Mouse (Mus musculus): Measurements from ENCODE around the gene 6030468B19Rik. TPM values are rescaled to one million over a fixed set of nuclear protein-coding genes. Genes with fewer than 3 reads are reported as not detected.

Gene 6030468B19Rik
- total and polyA plus RNA-seq, 3 experiments = 2.7 to 5.1 TPM; not detected in 1

DNA sequence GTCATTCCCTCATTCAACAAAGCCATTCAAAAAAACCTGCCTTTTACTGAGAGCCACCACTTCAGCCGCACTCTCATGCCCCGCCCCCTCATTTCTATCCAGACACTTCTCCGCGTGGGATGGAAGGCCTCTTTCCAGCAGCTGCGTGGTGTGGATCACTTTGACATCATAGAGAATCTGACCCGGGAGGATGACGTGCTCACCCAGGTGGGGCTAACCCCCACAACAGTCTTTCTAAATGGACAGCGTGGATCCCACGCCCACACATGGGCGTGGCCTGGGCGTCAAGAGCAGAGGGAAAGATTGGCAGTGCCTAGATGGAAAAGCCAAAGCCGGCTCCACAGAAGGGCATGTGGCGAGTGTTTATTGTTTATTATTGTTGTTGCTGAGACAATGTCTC is 38.8 kb downstream of the 6030468B19Rik start:
- H3K79me2 ChIP-seq (ENCODE audit: control insufficient read depth, insufficient read depth, low read length, poor library complexity) = no peaks in the 10 kb centered on the region
- no peaks in the 10 kb centered on the region for H3K27me3 ChIP-seq (ENCODE audit: control insufficient read depth in 1 of 2, insufficient read depth in 2 of 2, low read length in 2 of 2)
- TF ChIP-seq EP300 (IDR thresholded peaks at IDR 0.05; ENCODE audit: low read depth in 1 of 2, low read length in 2 of 2) (peak in 1 of 2 experiments; percentile 21; a peak in 1 of 4 replicates), RAD21 (IDR thresholded peaks at IDR 0.05; ENCODE audit: low read depth, low read length) (no peak)
- H3K9ac ChIP-seq (ENCODE audit: control insufficient read depth, low read depth, low read length, poor library complexity, severe bottlenecking) = no peak overlapping the region
- H3K36me3 ChIP-seq (ENCODE audit: control insufficient read depth in 1 of 2, insufficient read depth in 2 of 2, low read length in 2 of 2) = peaks cover 0 to 20% of the 10 kb centered on the region in 2 experiments; a peak in 2 of 4 replicates
- peak; percentile 68 for DNase-seq (ENCODE audit: low read depth, low spot score)
- no peak overlapping the region for H3K4me3 ChIP-seq (ENCODE audit: control insufficient read depth in 1 of 2, insufficient read depth in 1 of 2, low read depth in 2 of 2, low read length in 2 of 2)
- no peaks in the 10 kb centered on the region for H3K9me3 ChIP-seq (replicated peaks; ENCODE audit: insufficient read depth, low read length)
- peaks cover 28 to 31% of the 10 kb centered on the region in 2 experiments for H3K4me1 ChIP-seq (ENCODE audit: control insufficient read depth in 1 of 2, insufficient read depth in 2 of 2, low read length in 2 of 2)
- no peak overlapping the region for H3K27ac ChIP-seq (ENCODE audit: control insufficient read depth, low read depth, low read length)

GRCm38 (mm10) chr11:117838572-117838971 is 41.1 kb downstream of the 6030468B19Rik start:
- peak; percentile 93 for DNase-seq (ENCODE audit: low read depth, low spot score)
- Histone ChIP-seq H3K79me2 (ENCODE audit: control insufficient read depth, insufficient read depth, low read length, poor library complexity) (no peaks in the 10 kb centered on the region), H3K27ac (ENCODE audit: control insufficient read depth, low read depth, low read length) (peak overlapping the region; percentile 73), H3K27me3 (ENCODE audit: control insufficient read depth in 1 of 2, insufficient read depth in 2 of 2, low read length in 2 of 2) (no peaks in the 10 kb centered on the region), H3K36me3 (ENCODE audit: control insufficient read depth in 1 of 2, insufficient read depth in 2 of 2, low read length in 2 of 2) (peaks cover 0 to 17% of the 10 kb centered on the region in 2 experiments; a peak in 2 of 4 replicates), H3K9ac (ENCODE audit: control insufficient read depth, low read depth, low read length, poor library complexity, severe bottlenecking) (no peak overlapping the region; the same call in none of the 2 replicates), H3K4me3 (ENCODE audit: control insufficient read depth in 1 of 2, insufficient read depth in 1 of 2, low read depth in 2 of 2, low read length in 2 of 2) (peak overlapping the region in 1 of 2 experiments; percentile 13; a peak in 1 of 4 replicates), H3K9me3 (replicated peaks; ENCODE audit: insufficient read depth, low read length) (no peaks in the 10 kb centered on the region), H3K4me1 (ENCODE audit: control insufficient read depth in 1 of 2, insufficient read depth in 2 of 2, low read length in 2 of 2) (peaks cover 21 to 28% of the 10 kb centered on the region in 2 experiments)
- TF ChIP-seq POLR2A (IDR thresholded peaks at IDR 0.05; ENCODE audit: control insufficient read depth in 1 of 2, insufficient read depth in 1 of 2, low read depth in 1 of 2, low read length in 2 of 2, poor library complexity in 1 of 2) (0 out of 4 replicates have a peak, but pooled peaks of 1 of the 2 experiments have one; percentile 29), TCF12 (IDR thresholded peaks at IDR 0.05; ENCODE audit: low read depth, low read length) (peak; percentile 94), POLR2AphosphoS5 (IDR thresholded peaks at IDR 0.05; ENCODE audit: borderline replicate concordance, low read depth, low read length) (no peak), TBP (IDR thresholded peaks at IDR 0.05; ENCODE audit: low read depth, low read length) (0 out of 2 replicates have a peak, but pooled peaks have one; percentile 14), CTCF (IDR thresholded peaks at IDR 0.05 in 2 of 3, conservative IDR thresholded peaks at IDR 0.05 in 1 of 3; ENCODE audit: control insufficient read depth in 1 of 3, insufficient read depth in 1 of 3, low read depth in 2 of 3, low read length in 3 of 3, poor library complexity in 1 of 3, severe bottlenecking in 1 of 3) (no peak), MAFK (IDR thresholded peaks at IDR 0.05; ENCODE audit: borderline replicate concordance, low read depth, low read length) (no peak), TAL1 (IDR thresholded peaks at IDR 0.05; ENCODE audit: low read length) (peak; percentile 64), KAT2A (conservative IDR thresholded peaks at IDR 0.05; ENCODE audit: low read depth, low read length) (no peak), CHD2 (IDR thresholded peaks at IDR 0.05; ENCODE audit: low read length) (no peak), GATA1 (IDR thresholded peaks at IDR 0.05; ENCODE audit: low read depth, low read length) (peak; percentile 69), MYB (IDR thresholded peaks at IDR 0.05; ENCODE audit: low read depth, low read length) (no peak), E2F4 (IDR thresholded peaks at IDR 0.05; ENCODE audit: borderline replicate concordance, low read depth, low read length) (no peak), ZKSCAN1 (IDR thresholded peaks at IDR 0.05; ENCODE audit: low read depth, low read length) (no peak), ETS1 (IDR thresholded peaks at IDR 0.05; ENCODE audit: low read depth, low read length) (peak; percentile 87), MXI1 (IDR thresholded peaks at IDR 0.05; ENCODE audit: low read depth, low read length) (peak; percentile 69), SIN3A (IDR thresholded peaks at IDR 0.05; ENCODE audit: low read length) (peak; percentile 56), MYC (IDR thresholded peaks at IDR 0.05; ENCODE audit: low read depth, low read length) (0 out of 2 replicates have a peak, but pooled peaks have one; percentile 21), RCOR1 (IDR thresholded peaks at IDR 0.05; ENCODE audit: low read depth, low read length) (peak; percentile 43; the same call in 1 of the 2 replicates), RAD21 (IDR thresholded peaks at IDR 0.05; ENCODE audit: low read depth, low read length) (no peak), ELF1 (IDR thresholded peaks at IDR 0.05; ENCODE audit: low read depth, low read length) (no peak), BHLHE40 (IDR thresholded peaks at IDR 0.05; ENCODE audit: borderline replicate concordance, low read depth, low read length) (0 out of 2 replicates have a peak, but pooled peaks have one; percentile 34), EP300 (IDR thresholded peaks at IDR 0.05; ENCODE audit: low read depth in 1 of 2, low read length in 2 of 2) (peak; percentile 63 to 84; a peak in 3 of 4 replicates), USF1 (IDR thresholded peaks at IDR 0.05; ENCODE audit: low read depth, low read length) (0 out of 2 replicates have a peak, but pooled peaks have one; percentile 36), NRF1 (IDR thresholded peaks at IDR 0.05; ENCODE audit: insufficient read depth, low read depth, low read length, poor library complexity, severe bottlenecking) (0 out of 2 replicates have a peak, but pooled peaks have one; percentile 14)

Measured in MEL (cell line).